Mouse (Mus musculus) spleen, adult 2 months (tissue): ENCODE measurements around the gene Arhgef3.

ENCODE experiments used
- CTCF ChIP-seq: fragments of 200-500 bp; IDR thresholded peaks from 2 replicates; pipeline ENCODE4 v1.5.1; 2011; ENCODE audit warnings: mild to moderate bottlenecking, inconsistent platforms; ENCODE audit not compliant: insufficient read depth, insufficient read length, insufficient replicate concordance; ENCODE audit errors: extremely low read depth
- POLR2A ChIP-seq: fragments of 200-500 bp; IDR thresholded peaks from 2 replicates; pipeline ENCODE4 v1.6.1; 2011; ENCODE audit warnings: low read depth, low read length, inconsistent platforms

DNA sequence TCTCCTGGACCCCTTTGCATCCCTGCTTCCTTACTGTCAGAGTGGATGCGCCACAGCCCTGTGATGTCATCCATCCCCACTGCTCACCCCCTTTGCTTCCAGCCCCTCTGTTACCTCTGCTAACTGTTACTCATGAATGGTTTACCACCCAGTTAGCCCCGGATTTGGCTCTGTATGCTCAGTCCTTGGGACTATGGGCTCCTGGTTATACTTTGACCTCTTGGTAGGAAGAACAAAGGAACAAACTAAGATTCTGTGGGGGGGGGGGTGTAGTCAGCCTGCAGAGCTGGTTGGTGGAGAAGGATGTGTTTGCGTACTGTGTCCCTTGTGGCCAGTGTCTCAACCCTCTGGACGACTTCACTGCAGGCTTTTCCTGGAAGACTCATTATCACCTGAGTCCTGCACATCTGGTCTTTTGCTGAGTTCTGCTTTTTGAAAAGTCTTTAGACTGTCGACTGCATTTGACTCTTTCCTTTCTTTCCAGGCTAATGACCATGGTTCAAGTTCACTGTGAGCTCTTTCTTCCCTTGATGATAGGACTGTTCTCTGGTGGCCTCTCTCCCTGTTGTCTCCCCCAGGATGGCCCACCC, 250.1 kb downstream of the Arhgef3 start:
- no peak for TF ChIP-seq POLR2A
- TF ChIP-seq CTCF = no peak
